Mouse (Mus musculus): ENCODE results near the gene 4930432K21Rik.

Gene 4930432K21Rik

DNA sequence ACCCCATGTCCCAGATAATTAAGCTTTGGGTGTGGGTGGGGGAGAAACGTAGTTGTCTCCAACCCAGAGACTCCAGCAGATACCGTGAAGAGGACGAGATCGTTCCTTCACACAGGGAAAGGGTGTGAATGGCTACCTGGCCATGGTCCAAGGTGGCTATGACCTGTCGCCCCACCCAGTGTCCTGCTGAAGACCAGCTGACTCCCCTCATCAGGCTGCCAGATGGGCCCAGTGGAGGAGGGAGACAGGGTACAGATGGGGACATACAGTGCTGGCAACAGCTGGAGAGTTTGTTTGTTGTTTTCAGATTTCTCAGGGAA, 666 bp downstream of the 4930432K21Rik start:
- DNase-seq (ENCODE audit: low spot score in 2 of 2) = no peak

DNA sequence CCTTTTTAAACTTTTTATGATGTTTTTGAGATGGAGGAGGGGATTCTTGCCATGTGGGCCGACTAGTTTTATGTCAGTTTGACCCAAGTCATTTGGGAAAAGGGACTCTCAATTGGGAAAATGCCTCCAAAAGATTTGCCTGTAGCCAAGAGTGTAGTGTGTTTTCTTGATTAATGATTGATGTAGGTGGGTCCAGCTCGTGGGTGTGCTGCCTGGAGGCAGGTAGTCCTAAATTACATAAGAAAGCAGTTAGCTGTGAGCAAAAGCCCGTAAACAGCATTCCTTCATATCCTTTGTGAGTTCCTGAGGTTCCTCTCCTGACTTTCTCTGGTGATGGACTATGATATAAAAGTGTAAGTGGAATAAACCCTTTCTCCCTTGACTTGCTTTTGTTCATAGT, 1.4 kb downstream of the 4930432K21Rik start:
- no peak for DNase-seq (ENCODE audit: low spot score in 2 of 2)

DNA sequence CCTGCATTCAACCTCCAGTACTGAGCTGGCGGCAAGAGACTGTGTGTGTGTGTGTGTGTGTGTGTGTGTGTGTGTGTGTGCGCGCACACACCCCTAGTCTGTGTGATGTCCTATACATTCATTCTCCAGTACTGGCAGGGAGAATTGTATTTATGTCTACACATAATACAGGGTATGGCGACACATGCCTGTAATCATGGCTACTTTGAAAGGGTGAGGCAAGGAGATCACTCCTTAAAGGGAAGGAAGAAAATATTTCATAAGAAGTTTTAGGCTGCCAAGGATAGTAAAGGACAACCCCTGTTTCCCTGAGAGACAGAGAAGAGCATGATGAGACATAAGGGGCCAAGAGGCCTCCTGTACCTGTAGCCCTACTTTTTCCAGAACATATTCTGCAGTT, 9.8 kb downstream of the 4930432K21Rik start:
- DNase-seq (ENCODE audit: low spot score in 2 of 2) = no peak

DNA sequence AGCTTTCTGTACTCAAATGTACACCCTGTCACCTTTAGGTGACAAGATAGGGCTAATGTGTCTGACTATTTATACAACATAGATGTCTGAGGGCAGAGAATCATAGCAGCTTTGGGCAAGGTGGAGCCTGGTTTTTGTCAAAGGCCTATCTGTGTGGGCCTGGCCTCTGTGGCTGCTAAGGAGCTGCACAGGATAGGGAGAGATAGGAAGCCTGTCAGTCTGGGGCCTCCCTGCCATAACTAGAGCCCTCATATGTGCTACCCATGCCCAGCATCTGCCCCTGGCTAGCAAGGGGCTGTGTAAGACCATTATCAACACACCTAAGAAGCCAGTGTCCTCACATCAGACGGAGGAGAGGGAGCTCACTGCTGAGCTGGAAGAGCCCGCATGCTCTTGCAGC, 19.9 kb downstream of the 4930432K21Rik start:
- DNase-seq (ENCODE audit: low spot score in 2 of 2) = no peak

DNA sequence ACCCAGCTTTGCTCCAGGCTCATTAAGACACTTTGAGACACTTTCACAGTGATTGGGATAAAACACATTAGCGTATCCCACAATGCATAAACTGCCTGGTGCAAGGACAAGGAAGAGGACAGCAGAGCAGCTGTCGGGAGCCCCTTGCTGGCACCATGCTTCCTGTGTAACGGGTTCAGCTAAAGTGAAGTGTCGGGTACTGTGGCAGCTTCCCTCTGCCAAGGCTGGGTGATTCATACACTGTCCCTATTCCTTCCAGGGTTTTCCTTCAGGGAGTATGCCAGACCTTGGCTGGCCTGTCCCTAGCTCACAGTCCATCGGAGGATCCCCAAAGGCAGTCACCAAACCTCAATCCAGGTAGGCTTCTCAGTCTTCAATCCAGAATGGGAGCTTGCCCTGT, 22.3 kb downstream of the 4930432K21Rik start:
- no peak for DNase-seq (ENCODE audit: low spot score in 2 of 2)

DNA sequence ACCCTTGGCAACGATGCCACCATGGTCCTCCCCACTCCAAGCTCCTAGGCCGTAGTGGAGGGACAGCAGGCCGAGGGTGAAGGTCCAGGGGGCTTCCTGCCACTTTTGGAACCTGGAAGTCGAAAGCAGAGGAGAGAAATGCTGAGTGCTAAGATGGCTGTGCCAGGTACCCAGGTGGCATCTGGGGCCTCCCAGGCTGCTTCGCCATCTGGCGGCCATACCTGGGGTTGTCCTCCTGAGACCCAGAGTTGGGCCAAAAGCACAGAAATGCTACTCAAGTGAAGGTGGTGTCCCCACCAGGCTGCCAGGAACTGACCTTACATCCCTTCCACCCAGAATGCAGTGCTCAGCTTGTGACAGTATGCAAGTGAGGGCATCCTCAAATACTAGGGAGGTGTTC, 26.0 kb downstream of the 4930432K21Rik start:
- no peak for DNase-seq (ENCODE audit: low spot score in 2 of 2)

DNA sequence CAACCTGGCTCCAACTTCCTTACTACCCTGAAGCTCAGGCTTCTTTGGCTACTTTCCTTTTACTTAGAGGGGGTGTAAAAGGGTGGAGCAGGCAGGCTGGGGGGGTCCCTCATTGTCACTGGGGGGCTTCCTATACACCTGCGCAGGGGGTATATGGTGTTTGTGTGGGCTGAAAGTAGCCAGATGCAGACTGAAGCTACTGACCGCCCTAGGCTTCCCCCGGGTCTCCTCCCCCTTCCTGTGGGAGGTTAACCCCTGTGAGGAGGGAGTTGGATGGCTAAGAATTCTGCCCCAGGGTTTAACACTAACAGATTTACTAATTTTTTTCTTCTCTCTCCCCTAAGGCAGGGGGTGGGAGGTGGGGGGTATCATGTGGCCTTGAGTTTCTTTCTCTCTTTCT, 28.7 kb downstream of the 4930432K21Rik start:
- no peak for DNase-seq (ENCODE audit: low spot score in 2 of 2)

DNA sequence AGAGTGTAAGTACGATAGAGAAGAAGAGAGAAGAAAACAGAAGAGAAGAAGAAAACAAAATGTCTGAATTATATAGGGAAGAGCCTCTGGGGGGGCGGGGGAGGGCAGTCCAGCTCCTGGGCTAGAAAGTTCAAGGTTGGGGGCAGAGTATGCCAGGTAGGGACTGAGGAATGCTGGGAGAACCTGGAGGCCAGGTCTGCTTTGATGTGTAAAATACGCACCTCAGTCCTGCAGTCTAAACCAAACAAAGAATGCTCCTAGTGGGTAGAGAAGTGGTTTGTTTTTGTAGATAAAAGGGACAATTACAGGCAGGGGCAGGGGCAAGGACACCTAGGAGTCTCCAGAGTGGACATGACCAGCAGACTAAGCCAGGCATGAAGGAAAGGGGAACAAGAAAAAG, 29.6 kb downstream of the 4930432K21Rik start:
- no peak for DNase-seq (ENCODE audit: low spot score in 2 of 2)

DNA sequence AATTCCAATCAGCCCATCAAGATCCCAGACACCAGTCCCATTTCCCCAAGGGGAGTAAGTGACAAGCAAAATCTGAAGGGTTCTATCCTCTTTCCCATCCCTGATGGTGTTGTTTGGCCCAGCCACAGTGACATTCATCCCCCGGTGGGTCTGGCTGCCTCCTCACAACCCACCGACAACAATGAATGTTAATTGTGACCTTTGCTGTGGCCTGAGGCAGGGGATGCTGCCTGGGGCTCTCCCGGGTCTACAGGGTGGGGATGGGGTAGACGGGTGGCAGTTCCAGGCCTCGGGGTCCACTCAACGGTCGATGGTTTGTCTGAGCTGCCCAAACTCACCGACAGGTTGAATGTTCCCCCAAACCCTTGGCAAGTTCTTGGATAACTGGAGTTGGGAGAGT, 30.8 kb downstream of the 4930432K21Rik start:
- no peak for DNase-seq (ENCODE audit: low spot score in 2 of 2)

DNA sequence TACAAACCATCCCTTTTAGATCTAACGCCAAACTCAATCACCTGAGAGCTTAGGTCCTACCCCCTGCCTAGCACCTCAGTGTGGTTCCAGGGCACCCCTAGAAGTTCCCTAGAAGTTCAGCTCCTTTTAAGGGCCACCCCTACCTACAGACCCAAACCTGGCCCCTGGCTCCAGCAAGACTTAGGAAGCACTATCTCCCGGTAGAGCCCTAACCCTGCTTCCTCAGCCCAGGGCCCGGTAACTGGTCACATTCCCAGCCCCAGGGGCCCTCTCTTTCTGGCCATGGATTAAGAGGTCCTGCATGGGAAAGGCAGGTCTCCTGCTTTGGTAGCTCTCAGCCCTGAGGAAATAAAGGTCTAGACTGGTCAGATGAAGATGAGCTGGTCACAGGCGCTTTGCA, 32.1 kb downstream of the 4930432K21Rik start:
- no peak for DNase-seq (ENCODE audit: low spot score in 2 of 2)

DNA sequence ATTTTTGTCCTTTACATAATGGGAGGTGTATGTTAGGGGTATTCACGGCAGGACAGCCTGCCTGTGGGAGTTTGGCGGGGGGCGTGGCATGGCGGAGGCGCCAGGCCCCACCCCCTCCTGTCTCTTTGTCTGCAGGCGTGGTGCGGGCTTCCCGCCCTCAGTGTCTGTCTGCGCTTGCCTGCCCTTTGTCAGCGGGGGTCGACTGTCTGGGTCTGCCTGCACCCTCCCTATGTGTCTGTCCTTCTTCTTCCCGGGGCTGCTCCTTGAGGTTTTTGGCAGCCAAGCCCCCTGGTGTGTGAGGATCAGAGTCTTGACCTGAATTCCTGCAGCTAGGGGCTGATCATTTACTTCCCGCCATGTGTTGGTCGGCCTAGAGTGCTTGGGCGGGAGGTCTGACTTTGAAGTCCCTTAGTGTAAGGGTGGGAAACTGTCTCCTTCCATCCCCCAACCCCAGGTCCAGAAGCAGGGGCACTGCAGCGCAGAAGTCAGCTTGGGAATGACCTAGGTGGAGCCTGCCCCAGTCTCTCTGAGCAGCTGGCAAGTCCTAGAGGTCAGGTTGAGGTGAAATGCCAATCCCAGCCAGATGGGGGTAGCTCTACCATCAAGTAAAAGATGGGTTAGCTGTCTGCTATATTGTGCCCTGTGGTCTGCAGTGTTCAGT, 32.8 kb downstream of the 4930432K21Rik start:
- peak in 1 of 2 experiments; percentile 52 for DNase-seq (ENCODE audit: low spot score in 2 of 2)

DNA sequence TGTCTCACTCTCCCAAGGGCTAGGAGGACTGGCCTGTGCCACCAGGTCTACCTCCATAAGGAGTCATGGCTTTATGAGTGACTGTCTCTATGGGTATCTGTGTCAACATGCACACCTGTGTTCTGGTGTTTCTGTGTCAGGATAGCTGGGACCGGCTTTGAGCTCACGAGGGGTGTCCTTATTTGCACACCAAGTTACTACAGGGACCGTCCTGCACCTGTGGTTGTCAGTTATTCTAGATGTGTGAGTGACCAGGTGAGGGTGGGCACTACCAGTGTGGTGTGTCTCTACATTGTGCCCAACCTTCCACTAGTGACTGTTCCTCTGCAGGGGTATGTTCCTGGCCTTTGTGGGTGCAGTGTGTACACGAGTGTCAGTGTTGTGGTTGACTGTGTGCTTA, 35.0 kb downstream of the 4930432K21Rik start:
- no peak for DNase-seq (ENCODE audit: low spot score in 2 of 2)

DNA sequence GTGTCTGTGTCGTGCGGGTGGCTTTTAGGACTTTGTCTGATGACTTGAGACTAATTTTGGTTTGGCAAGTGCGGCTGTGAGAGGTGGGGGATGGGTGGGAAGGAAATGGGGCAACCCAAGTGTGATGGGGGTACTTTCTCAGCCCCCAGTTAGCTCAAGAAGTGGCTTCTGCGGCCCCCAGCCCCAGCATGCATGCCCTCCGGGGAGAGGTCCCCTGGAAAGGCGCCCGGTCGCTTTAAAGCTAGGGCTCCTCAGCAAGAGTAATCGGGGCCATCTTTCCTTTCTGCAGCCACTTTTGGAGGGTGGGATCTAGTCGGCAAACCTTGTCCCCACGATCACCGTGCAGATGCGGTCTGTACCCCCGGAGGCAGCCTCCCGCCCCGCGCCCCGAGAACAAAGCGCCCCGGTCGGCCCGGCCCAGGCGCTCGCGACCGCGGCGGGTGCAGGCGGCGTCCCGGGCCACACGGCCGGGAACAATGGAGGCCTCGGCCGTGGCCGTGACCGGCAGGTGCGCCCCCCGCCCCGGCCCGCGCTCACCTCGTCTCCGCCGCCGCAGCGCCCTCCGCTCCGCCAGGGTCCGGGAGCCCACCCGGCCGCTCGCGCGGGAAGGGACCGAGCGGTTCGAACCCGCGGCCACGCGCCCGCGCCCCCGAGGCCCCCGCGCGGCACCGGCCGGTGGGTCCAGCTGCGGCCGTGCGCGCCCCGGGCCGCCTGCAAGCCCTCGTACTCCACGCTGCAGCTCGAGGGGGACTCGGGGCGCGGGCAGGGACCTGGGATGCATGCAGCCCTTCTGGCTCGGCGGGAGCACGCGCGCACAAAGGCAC, 35.6 kb downstream of the 4930432K21Rik start:
- DNase-seq (ENCODE audit: low spot score in 2 of 2) = no peak

DNA sequence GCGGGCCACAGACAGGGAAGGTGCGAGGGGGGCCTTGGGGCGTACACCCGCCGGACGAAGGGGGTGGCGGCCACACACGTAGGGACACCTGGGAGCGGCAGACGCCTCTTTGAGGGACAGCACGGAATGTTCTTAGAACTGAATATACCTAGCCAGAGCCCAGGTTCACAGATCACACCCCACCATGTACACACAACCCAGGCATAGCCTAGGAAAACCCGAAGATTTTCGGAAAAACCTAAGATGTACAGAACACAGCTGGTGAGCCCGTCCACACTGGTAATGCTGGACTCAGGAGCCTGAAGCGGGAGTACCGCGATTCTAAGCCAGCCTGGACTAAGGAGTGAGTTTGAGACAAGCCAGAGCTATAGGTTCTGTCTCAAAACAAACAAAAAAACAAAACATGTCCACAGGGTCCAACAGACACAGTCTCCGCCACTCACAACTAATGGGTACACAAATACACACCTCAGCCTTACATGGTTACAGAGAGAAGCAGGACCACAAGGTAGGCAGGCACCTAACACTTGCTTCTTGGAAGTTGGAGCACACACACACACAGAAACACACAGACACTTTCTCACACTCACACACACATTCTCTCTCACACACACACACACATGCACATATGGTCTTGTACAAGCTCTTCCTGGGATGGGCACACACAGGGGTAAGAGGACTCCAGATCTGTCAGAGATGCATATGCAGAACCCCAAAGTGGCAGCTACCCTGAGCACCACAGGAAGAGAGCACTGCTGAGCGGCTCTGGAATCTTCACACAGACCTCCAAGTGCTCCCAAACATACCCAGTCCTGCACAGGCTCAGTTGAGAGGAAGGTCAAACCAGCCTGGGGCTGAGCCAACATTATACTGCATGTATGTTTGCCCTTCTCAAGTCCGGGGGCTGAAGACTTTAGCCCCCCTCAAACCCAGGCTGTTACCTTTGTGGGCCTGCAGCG, 36.5 kb downstream of the 4930432K21Rik start:
- DNase-seq (ENCODE audit: low spot score in 2 of 2) = no peak

DNA sequence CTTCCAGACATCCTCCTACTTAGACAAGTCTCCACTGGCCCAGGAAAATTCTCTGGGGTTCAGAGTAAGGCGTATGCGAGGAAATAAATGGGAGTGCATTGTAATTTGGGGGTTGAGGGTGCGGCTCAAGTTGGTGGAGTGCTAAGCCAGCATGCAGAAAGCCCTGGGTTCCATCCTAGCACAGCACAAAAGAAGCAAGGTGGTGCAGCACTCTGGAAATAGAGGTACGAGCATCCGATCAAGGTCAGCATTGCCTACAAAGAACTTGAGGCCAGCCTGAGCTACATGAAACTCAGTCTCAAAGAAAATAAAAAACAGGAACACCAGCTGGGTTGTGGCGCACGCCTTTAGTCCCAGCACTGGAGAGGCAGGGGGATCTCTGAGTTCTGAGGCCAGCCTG, 37.3 kb downstream of the 4930432K21Rik start, which contains the start of gene Nanos3:
Nanos3 (minus strand) TSS at position 101 of the 400 bp plus-strand sequence.
- DNase-seq (ENCODE audit: low spot score in 2 of 2) = no peak

DNA sequence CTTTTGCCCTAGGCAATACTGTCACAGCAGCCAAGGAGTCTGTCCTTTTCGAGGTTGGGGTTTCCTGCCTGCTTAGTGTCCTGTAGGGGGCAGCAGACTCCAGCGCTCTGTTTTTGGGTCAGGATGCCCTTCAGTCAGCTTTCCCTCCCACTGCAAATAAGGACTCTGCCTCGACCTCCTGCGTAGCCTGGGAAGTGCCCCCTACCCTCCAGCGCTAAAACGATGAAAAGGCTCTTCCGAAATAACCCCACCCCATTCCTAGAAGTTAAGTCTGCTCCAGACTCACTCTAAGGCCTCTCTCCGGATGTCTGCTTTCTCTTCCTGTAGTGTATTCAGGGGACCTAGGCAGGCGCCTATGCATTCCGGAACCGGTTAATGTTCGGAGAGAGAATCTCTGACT, 38.7 kb downstream of the 4930432K21Rik start:
- peak in 1 of 2 experiments; percentile 71 for DNase-seq (ENCODE audit: low spot score in 2 of 2)

DNA sequence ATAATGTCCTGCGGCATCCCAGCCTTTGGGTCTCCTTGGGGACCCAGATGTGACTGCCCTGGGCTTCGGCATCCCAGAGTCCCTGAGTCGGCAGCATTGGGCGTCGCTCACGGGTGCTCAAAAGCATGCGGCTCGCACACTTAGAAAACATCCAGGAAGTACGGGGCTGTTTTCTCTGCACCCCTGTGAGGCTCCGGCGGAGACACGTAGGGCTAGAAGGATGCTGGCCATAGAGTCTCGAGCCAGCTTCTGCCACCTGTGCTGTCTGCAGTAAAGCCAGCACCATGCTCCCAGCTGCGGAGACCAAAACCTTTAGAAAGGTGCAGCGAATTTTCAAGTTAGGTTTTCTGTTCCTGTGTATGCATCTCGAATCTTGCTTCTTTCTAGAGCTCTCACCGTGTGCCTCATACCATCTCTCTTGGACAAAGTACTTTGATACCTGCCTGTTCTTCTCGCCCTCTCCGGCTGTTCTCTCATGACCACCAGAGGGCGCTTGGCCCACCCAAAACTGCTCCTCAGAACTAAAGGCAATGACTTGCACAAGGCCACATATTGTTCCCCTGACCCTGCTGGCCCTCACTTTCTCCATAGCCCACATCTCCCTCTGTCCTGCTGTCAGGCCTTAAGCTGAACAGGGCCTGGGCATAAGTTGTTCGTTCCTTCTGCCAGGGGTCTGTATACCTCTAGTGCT, 39.4 kb downstream of the 4930432K21Rik start:
- DNase-seq (ENCODE audit: low spot score in 2 of 2) = no peak

DNA sequence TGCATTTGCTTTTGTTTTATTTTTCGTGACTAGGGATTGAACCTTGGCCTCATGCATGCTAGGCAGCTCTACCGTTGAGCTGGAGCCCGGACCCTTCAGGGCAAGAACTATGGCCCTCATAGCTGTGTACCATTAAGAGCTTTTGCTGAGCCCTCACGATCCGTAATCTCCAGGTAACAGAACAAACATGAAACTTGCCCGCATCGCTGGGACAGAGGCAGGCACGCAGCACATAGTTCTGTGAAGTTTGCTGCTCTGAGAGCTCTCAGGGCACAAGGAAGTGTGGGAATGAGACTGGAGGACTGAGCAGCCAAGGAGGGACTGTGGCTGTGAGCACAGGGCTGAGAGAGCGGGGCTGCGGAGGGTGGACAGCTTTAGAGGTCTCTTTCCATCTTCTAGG, 40.8 kb downstream of the 4930432K21Rik start:
- no peak for DNase-seq (ENCODE audit: low spot score in 2 of 2)

DNA sequence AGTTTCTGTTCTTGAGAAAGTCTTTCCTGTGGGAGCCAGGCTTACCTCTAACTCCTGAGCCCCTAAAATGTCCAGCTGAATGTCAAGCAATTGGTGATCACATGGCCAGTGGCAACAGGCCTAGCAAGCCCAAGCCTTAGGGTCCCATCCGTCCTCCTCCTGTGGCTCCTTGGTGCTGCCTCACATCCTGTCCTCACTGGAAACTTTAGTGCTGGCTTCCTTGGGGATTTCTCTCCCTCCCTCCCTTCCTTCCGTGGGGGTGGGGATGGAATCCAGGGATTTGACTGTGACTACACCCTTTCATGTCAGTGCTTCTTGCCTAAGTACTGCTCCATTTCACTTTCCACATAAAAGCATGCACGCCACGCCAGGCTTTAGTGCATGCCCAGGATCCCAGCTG, 41.8 kb downstream of the 4930432K21Rik start:
- DNase-seq (ENCODE audit: low spot score in 2 of 2) = no peak

DNA sequence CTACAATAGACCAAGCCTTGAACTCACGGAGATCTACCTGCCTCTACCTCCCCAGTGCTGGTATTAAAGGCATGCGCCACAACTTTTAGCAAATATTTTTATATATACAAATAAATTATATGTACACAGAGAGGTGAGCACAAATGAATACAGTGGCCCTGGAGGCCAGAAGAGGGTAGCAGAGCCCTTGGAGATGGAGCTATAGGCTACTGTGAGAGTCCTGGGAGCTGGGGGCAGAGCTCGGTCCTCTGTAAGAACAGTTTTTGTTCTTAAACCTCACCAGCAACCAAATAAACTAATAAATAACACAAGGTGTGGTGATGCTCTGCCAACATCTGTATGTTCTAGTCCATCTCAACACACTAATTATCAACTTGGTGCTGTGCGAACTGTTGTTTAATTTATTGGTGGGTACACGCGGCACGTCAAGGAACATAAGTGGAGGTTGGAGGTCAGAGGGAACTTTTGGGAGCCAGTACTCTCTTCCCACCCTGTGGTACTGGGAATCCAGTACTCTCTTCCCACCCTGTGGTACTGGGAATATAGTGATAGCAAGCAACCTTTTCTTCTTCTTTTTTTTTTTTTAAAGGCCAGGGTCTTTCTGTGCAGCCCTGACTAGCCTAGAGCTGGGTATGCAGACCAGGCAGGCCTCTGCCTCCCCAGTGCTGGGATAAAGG, 42.5 kb downstream of the 4930432K21Rik start:
- DNase-seq (ENCODE audit: low spot score in 2 of 2) = no peak

DNA sequence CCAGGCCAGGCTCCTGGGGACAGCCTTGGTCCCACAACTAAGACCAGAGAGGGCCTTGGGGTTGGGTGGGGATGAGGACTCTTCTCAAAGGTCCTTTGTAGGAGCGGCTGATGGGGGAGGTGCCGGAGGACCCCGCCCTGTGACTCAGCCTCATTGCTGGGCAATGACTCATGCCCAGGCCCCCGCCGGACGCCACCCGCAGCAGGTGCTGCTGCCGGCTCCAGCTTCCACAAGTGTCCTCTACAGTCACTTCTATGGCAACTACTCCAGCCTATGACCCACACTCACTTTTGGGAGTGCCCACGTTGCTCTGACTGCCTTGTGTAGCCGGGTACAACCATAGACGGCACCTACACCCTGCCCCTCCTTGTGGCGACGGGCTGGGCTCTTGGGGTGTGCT, 44.2 kb downstream of the 4930432K21Rik start:
- peak; percentile 73 to 74 for DNase-seq (ENCODE audit: low spot score in 2 of 2)
